Mouse (Mus musculus): Measurements from ENCODE around the gene Fsd1. TPM values are rescaled to one million over a fixed set of nuclear protein-coding genes. Genes with fewer than 3 reads are reported as not detected.

Fsd1 gene
- total RNA-seq, 2 experiments from 2014 or later, result not detected

- DNase-seq (ENCODE audit: low spot score), result peak; percentile 82
These were observed 41.6 kb downstream of the Fsd1 start for GRCm38 (mm10) chr17:56027801-56028441.

GRCm38 (mm10) chr17:56030238-56030870 lies 44.0 kb downstream of the Fsd1 start:
- DNase-seq (ENCODE audit: low spot score), result no peak

- DNase-seq (ENCODE audit: low spot score), result no peak
These were observed 44.6 kb downstream of the Fsd1 start for GRCm38 (mm10) chr17:56030919-56031318.

- DNase-seq (ENCODE audit: low spot score), result no peak
These were observed 45.1 kb downstream of the Fsd1 start for GRCm38 (mm10) chr17:56031431-56031830.

GRCm38 (mm10) chr17:56032127-56032733 lies 45.9 kb downstream of the Fsd1 start:
- no peak for DNase-seq (ENCODE audit: low spot score)

- no peak for DNase-seq (ENCODE audit: low spot score)
These were observed 46.5 kb downstream of the Fsd1 start for GRCm38 (mm10) chr17:56032831-56033230.

- peak; percentile 61 for DNase-seq (ENCODE audit: low spot score)
These were observed 47.9 kb downstream of the Fsd1 start for GRCm38 (mm10) chr17:56034040-56034725.

- DNase-seq (ENCODE audit: low spot score), result no peak
These were observed 48.4 kb downstream of the Fsd1 start for GRCm38 (mm10) chr17:56034726-56035100.

- no peak for DNase-seq (ENCODE audit: low spot score)
These were observed 48.9 kb downstream of the Fsd1 start for GRCm38 (mm10) chr17:56035216-56035615.

- DNase-seq (ENCODE audit: low spot score), result peak; percentile 99
These were observed 50.0 kb downstream of the Fsd1 start, which contains the start of gene Sh3gl1 for GRCm38 (mm10) chr17:56036176-56036900. Gene Sh3gl1 (minus strand): TSS chr17:56036635.

- DNase-seq (ENCODE audit: low spot score), result no peak
These were observed 50.6 kb downstream of the Fsd1 start for GRCm38 (mm10) chr17:56036901-56037287.

- DNase-seq (ENCODE audit: low spot score), result no peak
These were observed 52.4 kb downstream of the Fsd1 start for GRCm38 (mm10) chr17:56038583-56039261.

- no peak for DNase-seq (ENCODE audit: low spot score)
These were observed 53.0 kb downstream of the Fsd1 start for GRCm38 (mm10) chr17:56039345-56039744.

- DNase-seq (ENCODE audit: low spot score), result peak; percentile 99
These were observed 53.9 kb downstream of the Fsd1 start, which contains the start of gene Chaf1a for GRCm38 (mm10) chr17:56040030-56040856. Gene Chaf1a (plus strand): TSS chr17:56040439.

GRCm38 (mm10) chr17:56040857-56041163 lies 54.5 kb downstream of the Fsd1 start:
- DNase-seq (ENCODE audit: low spot score), result no peak

Other genes starting within 250 kb of the Fsd1 start
- under 1 TPM; 0.09 to 0.12 TPM for gene Adgre4, start 236.5 kb upstream of the Fsd1 start, total RNA-seq (2021)
- 1 to 10 TPM; 3.8 to 4.0 TPM for gene Zfp119a, start 107.6 kb upstream of the Fsd1 start, total RNA-seq (2021)
- gene Zfp959, start 94.4 kb upstream of the Fsd1 start, total RNA-seq (2021), result 1 to 10 TPM; 4.0 TPM
- 1 to 10 TPM; 3.0 to 3.2 TPM for gene Zfp119b, start 37.0 kb upstream of the Fsd1 start, total RNA-seq (2021)
- under 1 TPM; 0.27 to 0.38 TPM for gene Ebi3, start 33.9 kb upstream of the Fsd1 start, total RNA-seq (2021)
- gene Yju2, start 27.4 kb upstream of the Fsd1 start, total RNA-seq (2021), result 1 to 10 TPM; 7.4 to 8.0 TPM
- under 1 TPM in 1 of 2 experiments, not detected in 1; 0.34 TPM for gene Shd, start 16.0 kb upstream of the Fsd1 start, total RNA-seq (2021)
- 1 to 10 TPM; 1.9 to 3.2 TPM for gene Stap2, start 19.1 kb downstream of the Fsd1 start, total RNA-seq (2021)
- gene Mpnd, start 19.2 kb downstream of the Fsd1 start, total RNA-seq (2021), result 10 to 100 TPM; 34.6 to 35.4 TPM
- 1 to 10 TPM; 7.7 to 7.9 TPM for gene Sh3gl1, start 50.1 kb downstream of the Fsd1 start, total RNA-seq (2021)
- under 1 TPM; 0.46 to 0.95 TPM for gene Chaf1a, start 53.9 kb downstream of the Fsd1 start, total RNA-seq (2021)
- gene Ubxn6, start 88.5 kb downstream of the Fsd1 start, total RNA-seq (2021), result 10 to 100 TPM; 62.9 to 69.0 TPM
- 10 to 100 TPM; 23.2 to 25.5 TPM for gene Hdgfl2, start 93.1 kb downstream of the Fsd1 start, total RNA-seq (2021)
- gene Plin4, start 123.3 kb downstream of the Fsd1 start, total RNA-seq (2021), result 100 to 1,000 TPM; 142 to 235 TPM
- 10 to 100 TPM; 22.5 to 29.0 TPM for gene Plin5, start 131.1 kb downstream of the Fsd1 start, total RNA-seq (2021)
- gene Lrg1, start 135.5 kb downstream of the Fsd1 start, total RNA-seq (2021), result 10 to 100 TPM; 11.4 to 23.0 TPM
- gene Sema6b, start 153.8 kb downstream of the Fsd1 start, total RNA-seq (2021), result 1 to 10 TPM; 1.5 to 3.7 TPM
- gene Tnfaip8l1, start 176.0 kb downstream of the Fsd1 start, total RNA-seq (2021), result under 1 TPM; 0.21 to 0.25 TPM
- 10 to 100 TPM; 17.1 to 17.5 TPM for gene Mydgf, start 197.4 kb downstream of the Fsd1 start, total RNA-seq (2021)
- 10 to 100 TPM; 35.6 to 41.6 TPM for gene Dpp9, start 232.4 kb downstream of the Fsd1 start, total RNA-seq (2021)

Measured in gastrocnemius, adult 18-20 months (tissue).